Mouse (Mus musculus) liver, embryonic 12.5 days (tissue): ENCODE data around the gene Psmc3. TPM values are rescaled to one million over a fixed set of nuclear protein-coding genes. Genes with fewer than 3 reads are reported as not detected.

Experiments used
- ATAC-seq: fragments of 200-750 bp; cut with Nextera tagmentation; 2 replicates; pipeline ENCODE4 v1.8.0; 2017; ENCODE audit warnings: moderate number of reproducible peaks, mild to moderate bottlenecking, moderate library complexity
- H3K27ac ChIP-seq: fragments of 300-500 bp; sonication (generic); 2 replicates; pipeline ENCODE4 v1.5.1; 2016; ENCODE audit warnings: mild to moderate bottlenecking
- H3K27me3 ChIP-seq: fragments of 300-500 bp; sonication (generic); replicated peaks from 2 replicates; pipeline ENCODE4 v1.6.1; 2016; ENCODE audit warnings: mild to moderate bottlenecking, moderate library complexity
- H3K36me3 ChIP-seq: fragments of 300-500 bp; sonication (generic); 2 replicates; pipeline ENCODE4 v1.6.1; 2016; ENCODE audit warnings: mild to moderate bottlenecking, moderate library complexity
- H3K4me1 ChIP-seq: fragments of 300-500 bp; sonication (generic); 2 replicates; pipeline ENCODE4 v1.6.1; 2016
- H3K4me2 ChIP-seq: fragments of 300-500 bp; sonication (generic); 2 replicates; pipeline ENCODE4 v1.6.1; 2016; ENCODE audit warnings: mild to moderate bottlenecking, moderate library complexity
- H3K4me3 ChIP-seq: fragments of 300-500 bp; sonication (generic); 2 replicates; pipeline ENCODE4 v1.5.1; 2016; ENCODE audit warnings: mild to moderate bottlenecking, moderate library complexity
- H3K9ac ChIP-seq: fragments of 300-500 bp; sonication (generic); 2 replicates; pipeline ENCODE4 v1.6.1; 2016; ENCODE audit warnings: mild to moderate bottlenecking, moderate library complexity
- H3K9me3 ChIP-seq: fragments of 300-500 bp; sonication (generic); replicated peaks from 2 replicates; pipeline ENCODE4 v1.6.1; 2016; ENCODE audit warnings: mild to moderate bottlenecking, moderate library complexity
- WGBS: fragments of 180-500 bp; shearing (Covaris S2); methylation state at CpG from one replicate; pipeline ENCODE4 v1.1.7; 2016; ENCODE audit not compliant: insufficient replicate concordance; 5-methylcytosine and 5-hydroxymethylcytosine counted together
- polyA plus RNA-seq: library from polyadenylated mRNA; unstranded; fragments of >200 nt; fragmentation: Nextera tagmentation; extraction: Ambion mirVana; gene quantifications from 2 replicates; pipeline ENCODE4 v1.2.1, GENCODE M21; 2016

The Psmc3 gene
- polyA plus RNA-seq, 1 experiment from 2014 or later: 223 TPM

- Histone ChIP-seq H3K9ac (no peak overlapping the region), H3K27me3 (no peaks in the 10 kb centered on the region), H3K9me3 (no peaks in the 10 kb centered on the region), H3K4me3 (no peak overlapping the region), H3K4me1 (peaks cover 44% of the 10 kb centered on the region), H3K4me2 (peak overlapping the region; percentile 25; the same call in 1 of the 2 replicates), H3K27ac (peak overlapping the region; percentile 69; the same call in 1 of the 2 replicates), H3K36me3 (no peaks in the 10 kb centered on the region)
- ATAC-seq: no peak
- 58% methylated on average over 15 of the region's 15 CpGs for WGBS
Measured at GRCm38 (mm10) chr2:91084179-91084820, 30.5 kb downstream of the Psmc3 start.

GRCm38 (mm10) chr2:91085494-91086391, 31.9 kb downstream of the Psmc3 start:
- H3K27ac ChIP-seq: no peak overlapping the region
- H3K4me2 ChIP-seq: no peak overlapping the region
- no peak for ATAC-seq
- H3K36me3 ChIP-seq: no peaks in the 10 kb centered on the region
- no peaks in the 10 kb centered on the region for H3K27me3 ChIP-seq
- WGBS: 70% methylated on average over 14 of the region's 14 CpGs
- peaks cover 50% of the 10 kb centered on the region for H3K4me1 ChIP-seq
- H3K9me3 ChIP-seq: no peaks in the 10 kb centered on the region
- H3K4me3 ChIP-seq: no peak overlapping the region
- no peak overlapping the region for H3K9ac ChIP-seq

GRCm38 (mm10) chr2:91086392-91087237, 32.8 kb downstream of the Psmc3 start:
- H3K9me3 ChIP-seq: no peaks in the 10 kb centered on the region
- WGBS: 64% methylated on average over 9 of the region's 9 CpGs
- H3K9ac ChIP-seq: no peak overlapping the region
- no peak for ATAC-seq
- peaks cover 50% of the 10 kb centered on the region for H3K4me1 ChIP-seq
- no peak overlapping the region for H3K4me3 ChIP-seq
- no peaks in the 10 kb centered on the region for H3K27me3 ChIP-seq
- no peak overlapping the region for H3K27ac ChIP-seq
- no peak overlapping the region for H3K4me2 ChIP-seq
- no peaks in the 10 kb centered on the region for H3K36me3 ChIP-seq

GRCm38 (mm10) chr2:91087453-91087852, 33.6 kb downstream of the Psmc3 start:
- peaks cover 49% of the 10 kb centered on the region for H3K4me1 ChIP-seq
- 58% methylated on average over 9 of the region's 9 CpGs for WGBS
- no peak overlapping the region for H3K27ac ChIP-seq
- no peaks in the 10 kb centered on the region for H3K27me3 ChIP-seq
- H3K9ac ChIP-seq: no peak overlapping the region
- H3K4me2 ChIP-seq: no peak overlapping the region
- H3K9me3 ChIP-seq: no peaks in the 10 kb centered on the region
- no peak overlapping the region for H3K4me3 ChIP-seq
- no peak for ATAC-seq
- H3K36me3 ChIP-seq: no peaks in the 10 kb centered on the region

GRCm38 (mm10) chr2:91088987-91089386, 35.2 kb downstream of the Psmc3 start:
- peak overlapping the region; percentile 27; the same call in 1 of the 2 replicates for H3K27ac ChIP-seq
- 37% methylated on average over 9 of the region's 9 CpGs for WGBS

GRCm38 (mm10) chr2:91090208-91090607, 36.4 kb downstream of the Psmc3 start:
- no peak for ATAC-seq
- Histone ChIP-seq H3K4me3 (no peak overlapping the region), H3K4me2 (no peak overlapping the region), H3K27me3 (peaks cover 7% of the 10 kb centered on the region), H3K27ac (no peak overlapping the region), H3K9me3 (no peaks in the 10 kb centered on the region), H3K4me1 (peaks cover 24% of the 10 kb centered on the region), H3K9ac (no peak overlapping the region), H3K36me3 (no peaks in the 10 kb centered on the region)
- WGBS: 67% methylated on average over 6 of the region's 6 CpGs

More at GRCm38 (mm10) chr2:91088987-91089386, 35.2 kb downstream of the Psmc3 start:
- H3K9ac ChIP-seq: no peak overlapping the region
- peaks cover 36% of the 10 kb centered on the region for H3K4me1 ChIP-seq
- H3K4me2 ChIP-seq: no peak overlapping the region
- H3K27me3 ChIP-seq: no peaks in the 10 kb centered on the region
- H3K9me3 ChIP-seq: no peaks in the 10 kb centered on the region
- H3K4me3 ChIP-seq: no peak overlapping the region
- ATAC-seq: peak; percentile 48; the same call in 1 of the 2 replicates
- no peaks in the 10 kb centered on the region for H3K36me3 ChIP-seq

- Histone ChIP-seq H3K9ac (no peak overlapping the region), H3K27ac (no peak overlapping the region), H3K36me3 (no peaks in the 10 kb centered on the region), H3K9me3 (no peaks in the 10 kb centered on the region), H3K4me3 (no peak overlapping the region), H3K4me1 (peaks cover 25% of the 10 kb centered on the region), H3K4me2 (no peak overlapping the region), H3K27me3 (peaks cover 8% of the 10 kb centered on the region)
- 70% methylated on average over 6 of the region's 6 CpGs for WGBS
- ATAC-seq: no peak
Measured at GRCm38 (mm10) chr2:91090827-91091226, 37.0 kb downstream of the Psmc3 start.

GRCm38 (mm10) chr2:91096524-91096923, 42.7 kb downstream of the Psmc3 start:
- ATAC-seq: peak; percentile 77
- Histone ChIP-seq H3K27ac (peak overlapping the region; percentile 67; the same call in 1 of the 2 replicates), H3K36me3 (no peaks in the 10 kb centered on the region), H3K27me3 (peaks cover 8% of the 10 kb centered on the region), H3K4me3 (peak overlapping the region; percentile 44), H3K4me2 (peak overlapping the region; percentile 56), H3K9me3 (no peaks in the 10 kb centered on the region), H3K4me1 (peaks cover 45% of the 10 kb centered on the region), H3K9ac (peak overlapping the region; percentile 55)
- 14% methylated on average over 14 of the region's 14 CpGs for WGBS

- 26% methylated on average over 10 of the region's 10 CpGs for WGBS
- Histone ChIP-seq H3K27me3 (peaks cover 8% of the 10 kb centered on the region), H3K4me3 (peak overlapping the region; percentile 44), H3K4me2 (peak overlapping the region; percentile 56), H3K9me3 (no peaks in the 10 kb centered on the region), H3K36me3 (no peaks in the 10 kb centered on the region), H3K9ac (peak overlapping the region; percentile 55), H3K4me1 (peaks cover 50% of the 10 kb centered on the region), H3K27ac (peak overlapping the region; percentile 67)
- ATAC-seq: no peak; the same call in none of the 2 replicates
Measured at GRCm38 (mm10) chr2:91097015-91097414, 43.2 kb downstream of the Psmc3 start.

GRCm38 (mm10) chr2:91098156-91098555, 44.3 kb downstream of the Psmc3 start:
- Histone ChIP-seq H3K9ac (peak overlapping the region; percentile 55; the same call in 1 of the 2 replicates), H3K27ac (peak overlapping the region; percentile 67; the same call in 1 of the 2 replicates), H3K4me1 (peaks cover 52% of the 10 kb centered on the region), H3K4me3 (peak overlapping the region; percentile 44), H3K27me3 (peaks cover 8% of the 10 kb centered on the region), H3K36me3 (no peaks in the 10 kb centered on the region), H3K4me2 (peak overlapping the region; percentile 56), H3K9me3 (no peaks in the 10 kb centered on the region)
- 41% methylated on average over 2 of the region's 2 CpGs for WGBS
- no peak for ATAC-seq

- H3K4me3 ChIP-seq: no peak overlapping the region
- H3K9ac ChIP-seq: peak overlapping the region; percentile 40; the same call in 1 of the 2 replicates
- no peaks in the 10 kb centered on the region for H3K36me3 ChIP-seq
- peak overlapping the region; percentile 33; the same call in 1 of the 2 replicates for H3K4me2 ChIP-seq
- WGBS: 5% methylated on average over 7 of the region's 7 CpGs
- H3K27me3 ChIP-seq: no peaks in the 10 kb centered on the region
- no peaks in the 10 kb centered on the region for H3K9me3 ChIP-seq
- peaks cover 69% of the 10 kb centered on the region for H3K4me1 ChIP-seq
- H3K27ac ChIP-seq: no peak overlapping the region
- ATAC-seq: peak; percentile 70
Measured at GRCm38 (mm10) chr2:91101124-91101740, 47.4 kb downstream of the Psmc3 start.
